ENCODE assay signal across 22 mouse cellular contexts in the genomic region with DNA sequence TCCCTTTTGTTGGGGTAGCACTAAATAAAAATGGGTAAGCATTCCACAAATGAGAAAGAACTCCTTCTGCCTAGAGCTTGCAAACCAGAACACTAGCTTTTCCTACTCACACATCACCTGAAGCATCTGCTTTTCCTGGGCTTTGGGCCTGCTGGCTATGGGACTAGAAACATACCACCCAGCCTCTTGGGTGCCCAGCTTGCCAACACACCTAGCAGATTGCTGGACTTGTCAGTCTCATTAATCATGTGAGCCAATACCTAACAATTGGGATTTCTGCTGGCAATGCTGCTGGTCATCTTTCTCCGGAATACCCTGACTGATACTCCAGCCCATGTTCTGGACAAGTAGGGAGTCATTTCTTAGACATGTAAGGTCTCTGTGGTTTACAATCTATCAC.
DNase-seq lines count a peak whose midpoint lies in the region; ATAC-seq lines count a peak whose summit lies in the region.
"Had no signal": no experiment of that assay in that cellular context is flagged by ENCODE, and none has a peak within 500 bp of the region (broad histone marks: within the 10 kb centered on the region; RNA-seq: fewer than 3 reads in every experiment).

No protein-coding gene starts in this region.

- no peak for ATAC-seq in neural tube, embryonic 13.5 days (ENCODE audit: low read depth)
- ATAC-seq: midbrain, embryonic 15.5 days had no signal

- no peak overlapping the region for H3K4me3 ChIP-seq in neural tube, embryonic 13.5 days
- H3K4me3 ChIP-seq: forebrain, embryonic 10.5 days; heart, embryonic 12.5 days; kidney, embryonic 15.5 days; limb, embryonic 10.5 days; midbrain, embryonic 15.5 days; myocyte had no signal

- peaks cover 41% of the 10 kb centered on the region for H3K4me1 ChIP-seq in neural tube, embryonic 13.5 days (replicated peaks)
- H3K4me1 ChIP-seq: limb, embryonic 10.5 days had no signal

- H3K36me3 ChIP-seq in neural tube, embryonic 13.5 days, result no peaks in the 10 kb centered on the region
- H3K36me3 ChIP-seq: forebrain, embryonic 10.5 days; kidney, embryonic 15.5 days; limb, embryonic 10.5 days; midbrain, embryonic 15.5 days had no signal

- H3K27ac ChIP-seq in neural tube, embryonic 13.5 days (replicated peaks), result peak overlapping the region; percentile 87
- H3K27ac ChIP-seq: forebrain, embryonic 10.5 days; kidney, embryonic 15.5 days; limb, embryonic 10.5 days had no signal

- H3K9ac ChIP-seq in neural tube, embryonic 13.5 days, result no peak overlapping the region
- H3K9ac ChIP-seq: heart, embryonic 12.5 days; kidney, embryonic 15.5 days; midbrain, embryonic 15.5 days had no signal

- H3K4me2 ChIP-seq in neural tube, embryonic 13.5 days, result no peak overlapping the region
- H3K4me2 ChIP-seq: heart, embryonic 12.5 days; kidney, embryonic 15.5 days; midbrain, embryonic 15.5 days had no signal

- H3K27me3 ChIP-seq in neural tube, embryonic 13.5 days, result no peaks in the 10 kb centered on the region
- H3K27me3 ChIP-seq: heart, embryonic 12.5 days; kidney, embryonic 15.5 days; midbrain, embryonic 15.5 days had no signal

- DNase-seq in cerebellum, adult 11 months, result peak; percentile 33
- DNase-seq in cerebellum, postnatal 4 days (ENCODE audit: low spot score in 2 of 2), result no peak
- no peak for DNase-seq in neural tube, embryonic 10.5 days (ENCODE audit: extremely low spot score, low spot score)
- peak; percentile 44 to 49 for DNase-seq in cerebellum, postnatal 25 days
- no peak for DNase-seq in liver
- DNase-seq in yolk sac, embryonic 10.5 days (ENCODE audit: low spot score), result no peak
- DNase-seq in gastrocnemius, postnatal 10 days, result no peak
- DNase-seq: adrenal gland, postnatal 25 days; gastrocnemius, postnatal 14 days; heart, adult 18-20 months; heart, postnatal 10 days; kidney, adult 11 months; kidney, postnatal 36 days; lung, postnatal 4 days; right cerebral cortex, postnatal 14 days had no signal

- no peaks in the 10 kb centered on the region for H3K9me3 ChIP-seq in neural tube, embryonic 13.5 days
- H3K9me3 ChIP-seq: forebrain, embryonic 10.5 days; heart, embryonic 12.5 days; kidney, embryonic 15.5 days; limb, embryonic 10.5 days; midbrain, embryonic 15.5 days had no signal

- 56% methylated on average over 1 of the region's 1 CpGs for WGBS in neural tube, embryonic 13.5 days

Comparison
In these comparisons a context has a peak if more than half of its experiments do, and no peak if none do; other contexts are left out.
1. DNase-seq: peak in cerebellum, adult 11 months (single experiment) and cerebellum, postnatal 25 days (2 of 2); none in cerebellum, postnatal 4 days (0 of 2), neural tube, embryonic 10.5 days (single experiment), liver (single experiment), yolk sac, embryonic 10.5 days (single experiment) and gastrocnemius, postnatal 10 days (single experiment).